Mouse (Mus musculus): Measurements from ENCODE around the gene Kcng1. TPM values are rescaled to one million over a fixed set of nuclear protein-coding genes. Genes with fewer than 3 reads are reported as not detected.
A peak's percentile ranks its signal among the peaks of the same experiment; 100 is the strongest.

Gene Kcng1
- polyA plus RNA-seq, 1 experiment: not detected

DNA sequence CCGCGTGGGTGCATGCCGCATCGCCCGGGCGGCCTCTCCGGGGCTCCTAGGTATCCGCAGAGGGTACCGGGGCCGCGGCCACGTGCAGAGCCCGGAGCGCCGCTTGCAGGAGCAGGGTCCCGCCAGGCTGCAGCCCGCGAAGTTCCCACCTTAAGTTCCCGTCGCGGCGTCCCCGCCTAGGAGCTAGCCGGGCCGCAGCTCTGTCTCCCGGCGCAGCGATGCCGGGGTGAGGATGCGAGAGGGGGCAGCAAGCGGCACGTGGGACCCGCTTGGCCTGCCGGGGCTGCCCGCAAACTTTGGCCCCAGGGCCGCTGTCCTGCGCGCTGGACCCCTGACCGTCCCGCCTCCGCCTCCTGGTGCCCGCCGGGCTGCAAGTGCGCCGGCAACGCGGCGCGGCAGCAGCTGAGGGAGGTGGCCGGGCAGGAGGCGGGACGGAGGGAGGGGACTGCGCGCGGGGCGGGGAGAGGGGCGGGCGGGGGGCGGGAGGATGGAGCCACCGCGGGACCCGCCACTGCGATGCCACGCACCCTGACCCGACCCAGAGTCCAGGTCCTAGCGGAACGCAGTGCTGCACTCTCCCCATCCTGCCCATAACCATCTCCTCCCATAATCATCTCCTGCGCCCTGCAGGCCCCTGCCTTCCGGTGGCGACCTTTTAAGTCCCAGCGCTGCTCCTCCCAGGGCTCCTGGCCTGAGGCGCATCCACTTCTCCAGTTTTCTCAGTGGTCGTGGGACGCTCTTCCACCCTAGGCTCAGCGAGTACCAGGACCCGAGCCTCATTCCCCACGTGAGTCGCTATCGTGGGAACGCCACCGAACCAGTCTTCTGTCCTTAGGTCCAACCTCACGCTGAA lies 581 bp downstream of the Kcng1 start:
- H3ac ChIP-seq (ENCODE audit: control insufficient read depth, insufficient read length, low read depth): no peak overlapping the region
- TF ChIP-seq FOSL1 (IDR thresholded peaks at IDR 0.05; ENCODE audit: insufficient read depth, low read length, poor library complexity, severe bottlenecking) (no peak), USF1 (IDR thresholded peaks at IDR 0.05; ENCODE audit: low read depth) (no peak), CTCF (IDR thresholded peaks at IDR 0.05; ENCODE audit: control insufficient read depth, insufficient read depth, insufficient read length) (no peak)

DNA sequence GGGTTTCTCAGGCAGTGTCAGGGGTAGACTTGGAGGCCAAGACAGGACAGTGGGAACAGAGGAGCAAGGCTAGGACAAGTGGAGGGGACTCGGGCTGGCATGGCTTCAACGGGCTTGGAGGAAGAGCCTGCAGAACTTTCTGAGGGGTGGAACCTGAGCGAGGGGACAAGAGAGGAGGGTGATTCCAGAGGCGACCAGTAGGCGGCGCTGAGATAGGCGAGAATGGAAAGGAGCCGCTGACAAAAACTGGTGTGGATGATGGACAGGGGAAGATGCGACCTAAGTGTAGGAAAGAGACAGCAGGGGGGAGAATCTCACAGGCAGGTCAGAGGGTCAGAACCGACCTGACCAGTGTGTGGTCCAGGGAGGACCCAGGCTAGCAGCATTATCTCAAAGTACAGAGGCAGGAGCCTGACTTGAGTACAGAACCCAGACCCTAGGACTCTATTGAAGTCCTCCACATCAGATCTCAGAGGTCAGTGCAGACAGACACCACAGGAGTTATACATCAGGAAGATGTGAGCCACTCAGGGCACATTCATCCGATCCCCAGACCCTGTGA lies 7.1 kb downstream of the Kcng1 start:
- peaks cover 79% of the 10 kb centered on the region for H3K27me3 ChIP-seq (ENCODE audit: control insufficient read depth, insufficient read depth, insufficient read length)
- no peak for TF ChIP-seq MYOG (IDR thresholded peaks at IDR 0.05; ENCODE audit: control insufficient read depth, extremely low read depth, insufficient read length)
- TF ChIP-seq USF1 (IDR thresholded peaks at IDR 0.05; ENCODE audit: low read depth): no peak
- no peak for TF ChIP-seq CEBPB (IDR thresholded peaks at IDR 0.05; ENCODE audit: low read depth)
- peak; percentile 20 for TF ChIP-seq CTCF (IDR thresholded peaks at IDR 0.05; ENCODE audit: control insufficient read depth, insufficient read depth, insufficient read length)
- H3ac ChIP-seq (ENCODE audit: control insufficient read depth, insufficient read length, low read depth): no peak overlapping the region
- H3K36me3 ChIP-seq (ENCODE audit: control insufficient read depth, insufficient read depth): no peaks in the 10 kb centered on the region
- no peaks in the 10 kb centered on the region for H3K79me3 ChIP-seq (ENCODE audit: low read depth)
- no peaks in the 10 kb centered on the region for H3K79me2 ChIP-seq (ENCODE audit: control insufficient read depth, insufficient read depth)
- H3K4me3 ChIP-seq (ENCODE audit: insufficient read depth, poor library complexity, severe bottlenecking): no peak overlapping the region

More for the DNA sequence above, 581 bp downstream of the Kcng1 start:
- H3K36me3 ChIP-seq (ENCODE audit: control insufficient read depth, insufficient read depth): no peaks in the 10 kb centered on the region
- peaks cover 72% of the 10 kb centered on the region for H3K27me3 ChIP-seq (ENCODE audit: control insufficient read depth, insufficient read depth, insufficient read length)
- H3K79me2 ChIP-seq (ENCODE audit: control insufficient read depth, insufficient read depth): no peaks in the 10 kb centered on the region
- H3K4me3 ChIP-seq (ENCODE audit: insufficient read depth, poor library complexity, severe bottlenecking): no peak overlapping the region
- no peaks in the 10 kb centered on the region for H3K79me3 ChIP-seq (ENCODE audit: low read depth)

DNA sequence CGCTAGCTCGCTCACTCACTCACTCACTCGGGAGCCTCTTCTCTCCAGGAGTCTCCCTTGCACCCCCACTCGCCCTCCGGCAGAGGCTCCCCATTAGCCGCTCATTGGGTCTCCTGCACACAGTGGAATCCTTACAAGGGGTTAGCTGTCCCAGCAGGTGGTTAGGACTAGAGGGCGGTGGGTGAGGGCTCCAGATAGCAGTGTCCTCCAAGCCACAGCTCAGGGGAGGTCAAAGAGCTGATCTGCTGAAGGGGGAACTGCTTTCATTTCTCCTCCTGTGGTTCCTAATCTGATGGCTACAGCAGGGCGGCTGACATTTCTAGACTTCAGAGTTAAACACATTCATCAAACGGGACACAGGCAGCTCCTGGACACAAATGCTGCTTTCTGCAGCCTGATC lies 8.1 kb downstream of the Kcng1 start:
- TF ChIP-seq FOSL1 (IDR thresholded peaks at IDR 0.05; ENCODE audit: insufficient read depth, low read length, poor library complexity, severe bottlenecking) (no peak), CTCF (IDR thresholded peaks at IDR 0.05; ENCODE audit: control insufficient read depth, insufficient read depth, insufficient read length) (no peak), MAX (IDR thresholded peaks at IDR 0.05) (no peak), CEBPB (IDR thresholded peaks at IDR 0.05; ENCODE audit: low read depth) (no peak), USF1 (IDR thresholded peaks at IDR 0.05; ENCODE audit: low read depth) (no peak)
- peaks cover 80% of the 10 kb centered on the region for H3K27me3 ChIP-seq (ENCODE audit: control insufficient read depth, insufficient read depth, insufficient read length)
- H3K79me2 ChIP-seq (ENCODE audit: control insufficient read depth, insufficient read depth): no peaks in the 10 kb centered on the region
- H3K36me3 ChIP-seq (ENCODE audit: control insufficient read depth, insufficient read depth): no peaks in the 10 kb centered on the region
- no peak overlapping the region for H3K4me3 ChIP-seq (ENCODE audit: insufficient read depth, poor library complexity, severe bottlenecking)
- no peak overlapping the region for H3ac ChIP-seq (ENCODE audit: control insufficient read depth, insufficient read length, low read depth)
- H3K79me3 ChIP-seq (ENCODE audit: low read depth): no peaks in the 10 kb centered on the region

DNA sequence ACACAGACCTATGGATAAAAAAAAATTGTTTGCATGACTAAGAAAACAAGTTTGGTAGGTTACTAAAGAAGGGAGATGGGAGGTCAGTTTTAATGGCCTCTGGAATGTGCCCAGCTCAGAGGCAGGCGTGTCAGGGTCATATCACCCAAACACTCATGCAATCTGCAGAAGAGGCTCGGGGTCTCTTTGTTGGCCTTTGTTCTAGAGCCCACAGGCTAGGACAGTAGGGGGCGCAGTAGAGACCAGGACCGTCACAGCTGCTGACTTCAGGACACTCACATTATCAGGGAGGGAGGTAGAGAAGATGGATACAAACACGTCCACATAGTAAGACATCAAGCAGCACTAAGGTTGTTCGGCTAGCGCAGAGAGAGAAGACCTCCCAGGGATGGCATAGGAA lies 13.5 kb downstream of the Kcng1 start:
- Histone ChIP-seq H3K79me2 (ENCODE audit: control insufficient read depth, insufficient read depth) (no peaks in the 10 kb centered on the region), H3K27me3 (ENCODE audit: control insufficient read depth, insufficient read depth, insufficient read length) (peaks cover 44% of the 10 kb centered on the region), H3K79me3 (ENCODE audit: low read depth) (no peaks in the 10 kb centered on the region), H3ac (ENCODE audit: control insufficient read depth, insufficient read length, low read depth) (no peak overlapping the region), H3K36me3 (ENCODE audit: control insufficient read depth, insufficient read depth) (no peaks in the 10 kb centered on the region), H3K4me3 (ENCODE audit: insufficient read depth, poor library complexity, severe bottlenecking) (no peak overlapping the region)
- TF ChIP-seq CEBPB (IDR thresholded peaks at IDR 0.05; ENCODE audit: low read depth) (no peak), MAX (IDR thresholded peaks at IDR 0.05) (no peak), CTCF (IDR thresholded peaks at IDR 0.05; ENCODE audit: control insufficient read depth, insufficient read depth, insufficient read length) (no peak), USF1 (IDR thresholded peaks at IDR 0.05; ENCODE audit: low read depth) (no peak), FOSL1 (IDR thresholded peaks at IDR 0.05; ENCODE audit: insufficient read depth, low read length, poor library complexity, severe bottlenecking) (no peak), MYOD1 (IDR thresholded peaks at IDR 0.05; ENCODE audit: control insufficient read depth, insufficient read length, low read depth) (no peak), MYOG (IDR thresholded peaks at IDR 0.05; ENCODE audit: control insufficient read depth, extremely low read depth, insufficient read length) (no peak)

DNA sequence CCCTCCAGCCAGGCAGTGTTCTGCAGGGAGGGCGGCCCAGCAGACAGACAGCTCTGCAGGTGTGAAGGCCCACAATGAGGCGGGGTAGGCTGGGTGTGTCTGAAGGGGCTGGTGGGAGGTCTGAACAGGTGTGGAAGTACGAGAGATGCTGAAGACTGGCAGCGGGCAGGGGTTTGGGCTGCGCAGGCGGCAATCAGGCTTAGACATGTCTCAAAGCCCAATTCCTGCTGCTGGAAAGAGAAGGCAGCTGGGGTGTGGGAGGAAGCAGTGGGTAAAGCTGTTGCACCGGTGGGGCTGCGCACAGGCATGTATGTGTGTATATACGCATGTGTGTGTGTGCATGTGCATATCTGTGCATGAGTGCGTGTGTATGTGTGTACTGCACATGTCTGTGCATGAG lies 20.6 kb downstream of the Kcng1 start:
- TF ChIP-seq MYOG (IDR thresholded peaks at IDR 0.05; ENCODE audit: control insufficient read depth, extremely low read depth, insufficient read length) (no peak), CTCF (IDR thresholded peaks at IDR 0.05; ENCODE audit: control insufficient read depth, insufficient read depth, insufficient read length) (no peak), CEBPB (IDR thresholded peaks at IDR 0.05; ENCODE audit: low read depth) (no peak), USF1 (IDR thresholded peaks at IDR 0.05; ENCODE audit: low read depth) (no peak), MAX (IDR thresholded peaks at IDR 0.05) (no peak), MYOD1 (IDR thresholded peaks at IDR 0.05; ENCODE audit: control insufficient read depth, insufficient read length, low read depth) (no peak), FOSL1 (IDR thresholded peaks at IDR 0.05; ENCODE audit: insufficient read depth, low read length, poor library complexity, severe bottlenecking) (no peak)
- H3K27me3 ChIP-seq (ENCODE audit: control insufficient read depth, insufficient read depth, insufficient read length): peaks cover 63% of the 10 kb centered on the region
- H3K36me3 ChIP-seq (ENCODE audit: control insufficient read depth, insufficient read depth): no peaks in the 10 kb centered on the region
- no peak overlapping the region for H3K4me3 ChIP-seq (ENCODE audit: insufficient read depth, poor library complexity, severe bottlenecking)
- no peaks in the 10 kb centered on the region for H3K79me2 ChIP-seq (ENCODE audit: control insufficient read depth, insufficient read depth)
- no peaks in the 10 kb centered on the region for H3K79me3 ChIP-seq (ENCODE audit: low read depth)
- no peak overlapping the region for H3ac ChIP-seq (ENCODE audit: control insufficient read depth, insufficient read length, low read depth)

DNA sequence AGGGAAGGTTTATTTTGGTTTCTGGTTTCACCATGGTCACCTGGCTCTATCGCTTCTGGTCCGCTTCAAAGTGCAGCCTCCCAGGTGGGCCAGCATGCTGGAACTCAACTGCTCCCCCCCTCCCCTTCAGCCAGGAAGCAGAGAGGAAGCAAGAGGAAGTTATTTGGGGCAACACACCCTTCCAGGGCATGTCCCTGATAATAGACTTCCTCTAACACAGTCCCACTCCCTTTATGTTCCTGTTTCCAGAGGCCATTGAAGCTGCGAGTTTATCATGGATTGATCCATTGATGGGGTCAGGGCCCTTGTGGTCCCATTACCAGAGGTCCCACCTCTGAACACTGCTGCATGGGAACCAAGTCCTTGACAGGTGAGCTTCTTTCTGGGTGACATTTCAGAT lies 21.4 kb downstream of the Kcng1 start:
- Histone ChIP-seq H3K79me2 (ENCODE audit: control insufficient read depth, insufficient read depth) (no peaks in the 10 kb centered on the region), H3K79me3 (ENCODE audit: low read depth) (no peaks in the 10 kb centered on the region), H3K36me3 (ENCODE audit: control insufficient read depth, insufficient read depth) (no peaks in the 10 kb centered on the region), H3K4me3 (ENCODE audit: insufficient read depth, poor library complexity, severe bottlenecking) (no peak overlapping the region), H3ac (ENCODE audit: control insufficient read depth, insufficient read length, low read depth) (no peak overlapping the region), H3K27me3 (ENCODE audit: control insufficient read depth, insufficient read depth, insufficient read length) (peaks cover 70% of the 10 kb centered on the region)
- TF ChIP-seq MYOG (IDR thresholded peaks at IDR 0.05; ENCODE audit: control insufficient read depth, extremely low read depth, insufficient read length): no peak
- TF ChIP-seq CEBPB (IDR thresholded peaks at IDR 0.05; ENCODE audit: low read depth): no peak
- no peak for TF ChIP-seq FOSL1 (IDR thresholded peaks at IDR 0.05; ENCODE audit: insufficient read depth, low read length, poor library complexity, severe bottlenecking)
- no peak for TF ChIP-seq USF1 (IDR thresholded peaks at IDR 0.05; ENCODE audit: low read depth)
- no peak for TF ChIP-seq MYOD1 (IDR thresholded peaks at IDR 0.05; ENCODE audit: control insufficient read depth, insufficient read length, low read depth)
- TF ChIP-seq CTCF (IDR thresholded peaks at IDR 0.05; ENCODE audit: control insufficient read depth, insufficient read depth, insufficient read length): no peak
- TF ChIP-seq MAX (IDR thresholded peaks at IDR 0.05): no peak

All from C2C12 (cell line).